Comparison of ENCODE assay signal across 28 mouse cellular contexts in genomic region chr6:83043561-83043960, GRCm38 (mm10). TPM values are rescaled to one million over a fixed set of nuclear protein-coding genes. Genes with fewer than 3 reads are reported as not detected.
DNase-seq lines count a peak whose midpoint lies in the region; ATAC-seq and TF ChIP-seq lines count a peak whose summit lies in the region.
"Had no signal": no experiment of that assay in that cellular context is flagged by ENCODE, and none has a peak within 500 bp of the region (broad histone marks: within the 10 kb centered on the region; RNA-seq: fewer than 3 reads in every experiment).

No protein-coding gene starts in this region.

- no peaks in the 10 kb centered on the region for H3K27me3 ChIP-seq in heart, adult 2 months (ENCODE audit: control insufficient read depth, insufficient read depth, low read length)
- no peaks in the 10 kb centered on the region for H3K27me3 ChIP-seq in liver, embryonic 13.5 days
- no peaks in the 10 kb centered on the region for H3K27me3 ChIP-seq in liver, embryonic 11.5 days (replicated peaks; ENCODE audit: control insufficient read depth, insufficient read depth, low read length)
- H3K27me3 ChIP-seq in E14TG2a.4 (ENCODE audit: insufficient read depth, low read length), result peaks cover 37% of the 10 kb centered on the region
- H3K27me3 ChIP-seq: hindbrain, embryonic 15.5 days; kidney, embryonic 15.5 days; neural tube, embryonic 13.5 days had no signal

- no peaks in the 10 kb centered on the region for H3K79me2 ChIP-seq in heart, adult 2 months (replicated peaks; ENCODE audit: control insufficient read depth, insufficient read depth, low read length)

- H3K9ac ChIP-seq in heart, adult 2 months (ENCODE audit: low read depth, low read length), result no peak overlapping the region
- H3K9ac ChIP-seq in liver, embryonic 13.5 days, result no peak overlapping the region
- H3K9ac ChIP-seq in liver, embryonic 11.5 days (ENCODE audit: low read depth, low read length), result no peak overlapping the region
- H3K9ac ChIP-seq: heart, embryonic 15.5 days; hindbrain, embryonic 15.5 days; kidney, embryonic 15.5 days; neural tube, embryonic 13.5 days had no signal

- no peak overlapping the region for H3K4me2 ChIP-seq in liver, embryonic 13.5 days
- no peak overlapping the region for H3K4me2 ChIP-seq in liver, embryonic 11.5 days
- H3K4me2 ChIP-seq: heart, embryonic 15.5 days; hindbrain, embryonic 15.5 days; kidney, embryonic 15.5 days; neural tube, embryonic 13.5 days had no signal

- TF ChIP-seq EP300 in heart, adult 2 months (IDR thresholded peaks at IDR 0.05; ENCODE audit: insufficient read depth, low read depth, low read length), result no peak

- no peak for TF ChIP-seq POLR2A in heart, adult 2 months (IDR thresholded peaks at IDR 0.05; ENCODE audit: insufficient read depth, low read depth, low read length)

- no peak overlapping the region for H3K4me3 ChIP-seq in heart, adult 2 months
- no peak overlapping the region for H3K4me3 ChIP-seq in liver, embryonic 13.5 days (replicated peaks)
- no peak overlapping the region for H3K4me3 ChIP-seq in liver, embryonic 11.5 days (ENCODE audit: low read depth, low read length)
- peak overlapping the region; percentile 23; the same call in 1 of the 2 replicates for H3K4me3 ChIP-seq in E14TG2a.4 (replicated peaks; ENCODE audit: low read length)
- H3K4me3 ChIP-seq in brown adipose tissue, adult 24 weeks (ENCODE audit: insufficient read depth, low read depth, low read length), result no peak overlapping the region
- H3K4me3 ChIP-seq: erythroblast, embryonic 14.5 days; heart, embryonic 15.5 days; hindbrain, embryonic 15.5 days; kidney, embryonic 15.5 days; layer of hippocampus, adult 2 months; midbrain, embryonic 10.5 days; myocyte; neural tube, embryonic 13.5 days had no signal

- H3K4me1 ChIP-seq in heart, adult 2 months (ENCODE audit: control insufficient read depth, insufficient read depth, low read length), result peaks cover 3% of the 10 kb centered on the region; the same call in 1 of the 2 replicates
- H3K4me1 ChIP-seq in liver, embryonic 13.5 days (replicated peaks), result peaks cover 28% of the 10 kb centered on the region
- peaks cover 5% of the 10 kb centered on the region for H3K4me1 ChIP-seq in liver, embryonic 11.5 days (replicated peaks; ENCODE audit: control insufficient read depth, insufficient read depth, low read length)
- H3K4me1 ChIP-seq in E14TG2a.4 (replicated peaks; ENCODE audit: low read depth, low read length), result peaks cover 25% of the 10 kb centered on the region
- H3K4me1 ChIP-seq in brown adipose tissue, adult 24 weeks (ENCODE audit: control insufficient read depth, insufficient read depth, insufficient read length, low read length), result no peaks in the 10 kb centered on the region; the same call in 1 of the 2 replicates

- no peak for ATAC-seq in liver, embryonic 13.5 days (ENCODE audit: low read depth)
- no peak for ATAC-seq in liver, embryonic 11.5 days (replicated peaks; ENCODE audit: low FRiP score)
- ATAC-seq: forebrain, embryonic 16.5 days; inflammation-experienced regulatory T-cells, adult 6 months had no signal

- no peaks in the 10 kb centered on the region for H3K9me3 ChIP-seq in liver, embryonic 13.5 days (replicated peaks)
- H3K9me3 ChIP-seq in liver, embryonic 11.5 days (ENCODE audit: control insufficient read depth, low read length), result no peaks in the 10 kb centered on the region
- peaks cover 4% of the 10 kb centered on the region; the same call in 1 of the 2 replicates for H3K9me3 ChIP-seq in E14TG2a.4 (ENCODE audit: low read length)
- H3K9me3 ChIP-seq: heart, embryonic 15.5 days; hindbrain, embryonic 15.5 days; kidney, embryonic 15.5 days; midbrain, embryonic 10.5 days; neural tube, embryonic 13.5 days had no signal

- no peak overlapping the region for H3K27ac ChIP-seq in heart, adult 2 months
- H3K27ac ChIP-seq in liver, embryonic 13.5 days, result 0 out of 2 replicates have a peak overlapping the region, but pooled peaks have one; percentile 21
- no peak overlapping the region for H3K27ac ChIP-seq in liver, embryonic 11.5 days (ENCODE audit: low read depth, low read length)
- H3K27ac ChIP-seq in brown adipose tissue, adult 24 weeks (replicated peaks; ENCODE audit: low read depth, low read length), result peak overlapping the region; percentile 57
- H3K27ac ChIP-seq: hindbrain, embryonic 15.5 days; kidney, embryonic 15.5 days; layer of hippocampus, adult 2 months; midbrain, embryonic 10.5 days; neural tube, embryonic 13.5 days; stomach, postnatal 0 days had no signal

- peak; percentile 90 for DNase-seq in heart, adult 11 months
- DNase-seq in heart, adult 2 months, result no peak
- no peak for DNase-seq in liver, embryonic 13.5 days
- DNase-seq in liver, embryonic 11.5 days (ENCODE audit: low spot score), result no peak
- DNase-seq in layer of hippocampus, adult 11-12 months (ENCODE audit: low spot score), result no peak
- no peak for DNase-seq in natural killer cell, adult 2 months (ENCODE audit: low spot score in 2 of 2)
- DNase-seq: adrenal gland, postnatal 25 days; cerebellum, adult 2 months; cerebellum, postnatal 14 days; heart, postnatal 4 days; kidney, adult 11 months; left cerebral cortex, postnatal 4 days; liver; lung, postnatal 10 days; right cerebral cortex, postnatal 4 days had no signal

- WGBS in heart, adult 2 months, result 80% methylated on average over 6 of the region's 6 CpGs
- WGBS in liver, embryonic 13.5 days (ENCODE audit: insufficient replicate concordance), result 65% methylated on average over 6 of the region's 6 CpGs
- WGBS in liver, embryonic 11.5 days, result 58% methylated on average over 6 of the region's 6 CpGs

- H3K36me3 ChIP-seq in heart, adult 2 months (ENCODE audit: control insufficient read depth, insufficient read depth, low read length), result no peaks in the 10 kb centered on the region
- no peaks in the 10 kb centered on the region for H3K36me3 ChIP-seq in liver, embryonic 13.5 days
- H3K36me3 ChIP-seq in liver, embryonic 11.5 days (ENCODE audit: control insufficient read depth, insufficient read depth, low read length), result no peaks in the 10 kb centered on the region
- no peaks in the 10 kb centered on the region for H3K36me3 ChIP-seq in E14TG2a.4 (ENCODE audit: insufficient read depth, low read length)
- H3K36me3 ChIP-seq: heart, embryonic 15.5 days; hindbrain, embryonic 15.5 days; kidney, embryonic 15.5 days; midbrain, embryonic 10.5 days; neural tube, embryonic 13.5 days had no signal

- TF ChIP-seq CTCF in heart, adult 2 months (IDR thresholded peaks at IDR 0.05), result no peak
- TF ChIP-seq CTCF in E14TG2a.4 (conservative IDR thresholded peaks at IDR 0.05; ENCODE audit: low read length), result no peak

- intact Hi-C loops in heart, adult 2 months (cut with DNase I), result no loop called here

RNA-seq across cellular contexts. Expression of gene Loxl3, which starts 9.6 kb away (rescaled TPM):
- 1 to 10 TPM; 1.9 to 2.1 TPM for total RNA-seq in heart, adult 2 months (2021)
- 5.4 and 7.2 TPM in 2 replicates for polyA plus RNA-seq in heart, adult 2 months (2012; rRNA removed)
- polyA plus RNA-seq in liver, embryonic 13.5 days (2015; fragmentation: Nextera tagmentation; extraction: Ambion mirVana), result 2.1 and 2.2 TPM in 2 replicates
- 5.0 and 6.2 TPM in 2 replicates for polyA plus RNA-seq in liver, embryonic 11.5 days (2014; fragmentation: Nextera tagmentation; extraction: Ambion mirVana)
- polyA plus RNA-seq in brown adipose tissue, adult 24 weeks (2012; ENCODE audit: insufficient read depth, insufficient read length, missing spikeins), result 0.63 and 1.6 TPM in 2 replicates
- polyA plus RNA-seq: inflammation-experienced regulatory T-cells, adult 6 months had no signal

RNA-seq across cellular contexts. Expression of gene Dok1, which starts 10.3 kb away (rescaled TPM):
- 1 to 10 TPM; 2.6 TPM for total RNA-seq in heart, adult 2 months (2021)
- 3.0 and 3.4 TPM in 2 replicates for polyA plus RNA-seq in heart, adult 2 months (2012; rRNA removed)
- 20.1 and 20.2 TPM in 2 replicates for polyA plus RNA-seq in liver, embryonic 13.5 days (2015; fragmentation: Nextera tagmentation; extraction: Ambion mirVana)
- 12.6 and 17.2 TPM in 2 replicates for polyA plus RNA-seq in liver, embryonic 11.5 days (2014; fragmentation: Nextera tagmentation; extraction: Ambion mirVana)
- polyA plus RNA-seq in brown adipose tissue, adult 24 weeks (2012; ENCODE audit: insufficient read depth, insufficient read length, missing spikeins), result 1.3 and 1.5 TPM in 2 replicates

RNA-seq across cellular contexts. Expression of gene Aup1, which starts 10.8 kb away (rescaled TPM):
- 10 to 100 TPM; 70.9 to 87.0 TPM for total RNA-seq in heart, adult 2 months (2021)
- 148 and 178 TPM in 2 replicates for polyA plus RNA-seq in heart, adult 2 months (2012; rRNA removed)
- polyA plus RNA-seq in liver, embryonic 13.5 days (2015; fragmentation: Nextera tagmentation; extraction: Ambion mirVana), result 186 and 197 TPM in 2 replicates
- polyA plus RNA-seq in liver, embryonic 11.5 days (2014; fragmentation: Nextera tagmentation; extraction: Ambion mirVana), result 220 and 230 TPM in 2 replicates
- 78.0 and 97.2 TPM in 2 replicates for polyA plus RNA-seq in brown adipose tissue, adult 24 weeks (2012; ENCODE audit: insufficient read depth, insufficient read length, missing spikeins)

RNA-seq across cellular contexts. Expression of gene Htra2, which starts 11.5 kb away (rescaled TPM):
- 10 to 100 TPM; 26.9 to 30.4 TPM for total RNA-seq in heart, adult 2 months (2021)
- 35.4 and 37.6 TPM in 2 replicates for polyA plus RNA-seq in heart, adult 2 months (2012; rRNA removed)
- polyA plus RNA-seq in liver, embryonic 13.5 days (2015; fragmentation: Nextera tagmentation; extraction: Ambion mirVana), result 131 and 132 TPM in 2 replicates
- polyA plus RNA-seq in liver, embryonic 11.5 days (2014; fragmentation: Nextera tagmentation; extraction: Ambion mirVana), result 102 and 103 TPM in 2 replicates
- 42.8 and 48.9 TPM in 2 replicates for polyA plus RNA-seq in brown adipose tissue, adult 24 weeks (2012; ENCODE audit: insufficient read depth, insufficient read length, missing spikeins)

RNA-seq across cellular contexts. Expression of gene Dqx1, which starts 14.1 kb away (rescaled TPM):
- under 1 TPM; 0.65 to 0.80 TPM for total RNA-seq in heart, adult 2 months (2021)
- 1.4 TPM in 2 replicates for polyA plus RNA-seq in heart, adult 2 months (2012; rRNA removed)
- polyA plus RNA-seq in liver, embryonic 13.5 days (2015; fragmentation: Nextera tagmentation; extraction: Ambion mirVana), result 5.3 and 5.6 TPM in 2 replicates
- 6.1 and 6.2 TPM in 2 replicates for polyA plus RNA-seq in liver, embryonic 11.5 days (2014; fragmentation: Nextera tagmentation; extraction: Ambion mirVana)
- polyA plus RNA-seq in brown adipose tissue, adult 24 weeks (2012; ENCODE audit: insufficient read depth, insufficient read length, missing spikeins), result 0.79 TPM in 1 of 2 replicates, not detected in the other

Comparison
In these comparisons a context has a peak if more than half of its experiments do, and no peak if none do; other contexts are left out.
1. H3K27ac ChIP-seq: peak in liver, embryonic 13.5 days (single experiment) and brown adipose tissue, adult 24 weeks (single experiment); none in heart, adult 2 months (single experiment) and liver, embryonic 11.5 days (single experiment).